Mouse (Mus musculus) brown adipose tissue, adult 24 weeks (tissue): ENCODE measurements around the gene Opn1mw. TPM values are rescaled to one million over a fixed set of nuclear protein-coding genes. Genes with fewer than 3 reads are reported as not detected.
"Not testable (repeated sequence)": the region's sequence is repeated elsewhere in the genome, so short reads cannot be mapped to it uniquely, and the experiment has no call there.

ENCODE experiments used
- H3K27ac ChIP-seq: fragments of 200-500 bp; replicated peaks from 2 replicates; pipeline ENCODE4 v1.5.1; 2012; ENCODE audit warnings: low read depth, mild to moderate bottlenecking, low read length
- H3K4me1 ChIP-seq: fragments of 200-500 bp; 2 replicates; pipeline ENCODE4 v1.6.1; 2012; ENCODE audit warnings: low read length, mixed read lengths; ENCODE audit not compliant: control insufficient read depth, insufficient read depth, insufficient read length
- H3K4me3 ChIP-seq: fragments of 200-500 bp; 2 replicates; pipeline ENCODE4 v1.5.1; 2012; ENCODE audit warnings: low read depth, mild to moderate bottlenecking, low read length, moderate library complexity; ENCODE audit not compliant: insufficient read depth
- polyA plus RNA-seq: library from polyadenylated mRNA; stranded (reverse); fragments of >200 nt; gene quantifications from 2 replicates; pipeline ENCODE4 v1.2.4, GENCODE M21; 2012; ENCODE audit not compliant: missing spikeins, insufficient read depth, insufficient read length

Opn1mw gene
- polyA plus RNA-seq = not detected in 2 replicates

DNA sequence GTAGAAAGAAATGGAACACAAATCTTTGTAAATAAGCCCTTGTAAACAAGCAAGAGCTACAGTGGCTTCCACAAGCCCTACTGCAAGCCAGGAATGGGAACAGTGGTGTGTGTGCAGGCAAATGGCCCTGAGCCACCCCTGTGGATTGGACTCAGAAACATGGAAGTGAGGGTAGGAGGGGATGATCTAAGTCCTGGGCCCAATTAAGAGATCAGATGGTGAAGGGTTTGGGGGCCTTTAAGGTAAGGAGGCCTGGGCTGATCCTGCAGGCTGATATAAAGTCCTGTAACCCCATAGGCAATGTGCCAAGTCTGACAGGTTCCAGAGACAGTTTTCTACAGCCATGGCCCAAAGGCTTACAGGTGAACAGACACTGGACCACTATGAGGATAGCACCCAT, at the start of gene Opn1mw:
Gene Opn1mw (plus strand): TSS at position 301 of the 400 bp plus-strand sequence.
- Histone ChIP-seq H3K4me3 (no peak within 1 kb of the TSS), H3K4me1 (no peaks in the 10 kb centered on the region)

GRCm38 (mm10) chrX:74084276-74084837, 42.9 kb upstream of the Opn1mw start:
- no peaks in the 10 kb centered on the region; the same call in 1 of the 2 replicates for H3K4me1 ChIP-seq
- H3K4me3 ChIP-seq = peak overlapping the region; percentile 97
- peak overlapping the region; percentile 93 for H3K27ac ChIP-seq

More for the DNA sequence above, at the start of gene Opn1mw:
- H3K27ac ChIP-seq = no peak within 1 kb of the TSS

GRCm38 (mm10) chrX:74084946-74085498, 42.2 kb upstream of the Opn1mw start:
- peak overlapping the region; percentile 97 for H3K4me3 ChIP-seq
- no peaks in the 10 kb centered on the region; the same call in 1 of the 2 replicates for H3K4me1 ChIP-seq
- H3K27ac ChIP-seq = peak overlapping the region; percentile 93

DNA sequence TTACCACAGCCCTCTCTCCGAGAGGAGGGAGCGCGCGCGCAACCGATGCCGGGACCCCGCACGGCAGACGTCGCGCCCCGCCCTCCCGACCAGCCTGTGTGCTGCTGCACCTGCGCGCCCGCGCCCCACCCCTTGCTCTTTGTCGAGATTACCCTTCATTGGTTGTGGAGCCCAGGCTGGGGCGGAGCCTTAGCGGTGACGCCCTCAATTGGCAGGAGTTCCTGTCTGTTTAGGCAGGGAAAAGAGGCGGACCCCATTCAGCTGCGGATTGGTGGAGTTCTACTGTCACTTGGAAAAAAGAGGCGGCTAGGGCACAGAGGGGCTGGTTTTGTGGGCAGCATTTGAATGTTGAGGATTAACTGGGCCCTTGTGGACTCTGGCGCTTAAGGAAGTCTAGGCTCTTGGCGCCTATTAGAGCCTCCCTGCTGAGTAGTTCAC, 41.6 kb upstream of the Opn1mw start:
- Histone ChIP-seq H3K27ac (0 out of 2 replicates have a peak overlapping the region, but pooled peaks have one; percentile 8), H3K4me3 (peak overlapping the region; percentile 97), H3K4me1 (no peaks in the 10 kb centered on the region)

GRCm38 (mm10) chrX:74095130-74095529, 32.1 kb upstream of the Opn1mw start:
- H3K4me3 ChIP-seq = no peak overlapping the region
- H3K27ac ChIP-seq = no peak overlapping the region
- no peaks in the 10 kb centered on the region for H3K4me1 ChIP-seq

DNA sequence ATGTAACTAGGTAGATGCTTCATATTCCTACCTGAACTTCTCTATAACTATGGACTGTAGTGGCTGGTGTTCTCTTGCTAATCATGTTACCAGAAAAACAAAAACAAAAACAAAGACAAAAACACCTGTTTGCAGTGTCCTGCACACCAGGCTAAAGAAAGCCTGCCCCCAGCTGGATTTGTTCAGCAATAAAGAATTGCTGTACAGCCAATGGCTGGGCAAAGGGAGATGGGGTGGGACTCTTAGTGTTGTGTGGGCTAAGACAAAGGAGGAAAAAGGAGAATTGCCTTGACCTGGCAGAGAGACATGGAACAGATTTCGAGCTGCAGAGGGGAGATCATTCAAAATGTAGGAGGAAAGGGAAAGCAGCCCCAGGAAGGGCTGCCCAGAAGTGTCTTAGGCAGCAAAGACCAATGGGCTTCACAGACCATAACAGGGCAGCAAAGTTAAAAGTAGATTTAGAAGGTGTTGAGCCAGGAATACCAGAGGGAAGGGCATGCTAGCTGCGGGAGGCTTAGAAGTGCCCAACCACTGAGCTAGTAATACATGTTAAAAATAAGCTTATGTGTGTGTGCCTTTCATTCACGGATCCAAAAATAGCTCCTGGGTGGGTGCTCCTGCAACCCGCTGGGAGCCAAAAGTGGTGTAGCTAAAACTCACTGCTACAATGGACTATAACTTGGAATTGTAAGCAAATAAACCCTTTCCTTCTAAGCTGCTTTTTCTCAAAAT, 23.6 kb upstream of the Opn1mw start:
- H3K27ac ChIP-seq = no peak overlapping the region
- H3K4me3 ChIP-seq = no peak overlapping the region

DNA sequence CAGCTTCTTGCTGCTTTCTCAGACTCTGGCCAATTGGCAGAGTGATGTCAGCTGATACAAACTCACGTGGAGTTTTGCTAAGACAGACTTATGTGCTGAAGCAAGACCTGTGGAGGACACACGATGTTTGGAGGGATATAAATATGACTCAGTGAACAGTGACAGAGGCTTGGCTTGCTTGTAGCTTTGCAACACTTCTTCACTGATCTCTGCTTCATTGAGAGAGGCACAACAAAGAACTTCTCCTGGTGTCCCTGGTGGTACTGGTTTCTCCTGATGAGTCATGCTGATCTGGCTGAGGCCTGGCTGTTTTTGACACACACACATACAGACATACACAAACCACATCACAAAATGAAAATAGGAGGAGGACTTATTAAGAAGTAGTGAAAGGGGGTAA, 21.3 kb upstream of the Opn1mw start:
- Histone ChIP-seq H3K4me3 (no peak overlapping the region), H3K27ac (no peak overlapping the region), H3K4me1 (no peaks in the 10 kb centered on the region)

More for the DNA sequence above, 23.6 kb upstream of the Opn1mw start:
- no peaks in the 10 kb centered on the region for H3K4me1 ChIP-seq

- Histone ChIP-seq H3K27ac (no peak overlapping the region), H3K4me1 (no peaks in the 10 kb centered on the region), H3K4me3 (no peak overlapping the region)
Measured at GRCm38 (mm10) chrX:74108747-74109146, 18.5 kb upstream of the Opn1mw start.

GRCm38 (mm10) chrX:74114036-74114435, 13.2 kb upstream of the Opn1mw start:
- H3K27ac ChIP-seq = no peak overlapping the region
- H3K4me3 ChIP-seq = no peak overlapping the region
- no peaks in the 10 kb centered on the region for H3K4me1 ChIP-seq

DNA sequence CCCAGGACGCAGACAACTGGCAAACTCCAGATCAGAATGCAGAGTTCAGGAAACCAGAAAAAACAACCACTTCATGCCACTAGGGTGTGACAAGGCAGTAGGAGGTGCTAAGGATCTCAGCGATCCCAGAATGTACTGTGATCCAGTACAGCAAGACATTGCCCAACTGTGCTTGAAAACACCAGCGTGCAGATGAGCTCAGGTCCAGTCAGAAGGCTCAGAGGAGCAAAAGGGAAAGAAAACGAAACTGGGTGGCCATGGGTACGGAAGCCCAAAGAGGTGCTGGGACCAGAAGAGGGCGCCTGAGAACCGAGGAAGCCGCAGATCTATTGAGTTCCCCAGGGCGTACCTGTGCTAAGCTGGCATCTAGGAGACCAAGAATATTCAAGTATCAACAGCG, 11.8 kb upstream of the Opn1mw start:
- Histone ChIP-seq H3K27ac (0 out of 2 replicates have a peak overlapping the region, but pooled peaks have one; percentile 16), H3K4me1 (no peaks in the 10 kb centered on the region), H3K4me3 (peak overlapping the region; percentile 45)

GRCm38 (mm10) chrX:74124975-74125374, 2.3 kb upstream of the Opn1mw start:
- no peak overlapping the region for H3K4me3 ChIP-seq
- H3K4me1 ChIP-seq = no peaks in the 10 kb centered on the region
- H3K27ac ChIP-seq = no peak overlapping the region

- not testable (repeated sequence) for H3K4me1 ChIP-seq, H3K27ac ChIP-seq, H3K4me3 ChIP-seq
Measured at GRCm38 (mm10) chrX:74135263-74135662, 8.0 kb downstream of the Opn1mw start, which contains the start of gene Mecp2. Mecp2 (minus strand) TSS chrX:74135363.

DNA sequence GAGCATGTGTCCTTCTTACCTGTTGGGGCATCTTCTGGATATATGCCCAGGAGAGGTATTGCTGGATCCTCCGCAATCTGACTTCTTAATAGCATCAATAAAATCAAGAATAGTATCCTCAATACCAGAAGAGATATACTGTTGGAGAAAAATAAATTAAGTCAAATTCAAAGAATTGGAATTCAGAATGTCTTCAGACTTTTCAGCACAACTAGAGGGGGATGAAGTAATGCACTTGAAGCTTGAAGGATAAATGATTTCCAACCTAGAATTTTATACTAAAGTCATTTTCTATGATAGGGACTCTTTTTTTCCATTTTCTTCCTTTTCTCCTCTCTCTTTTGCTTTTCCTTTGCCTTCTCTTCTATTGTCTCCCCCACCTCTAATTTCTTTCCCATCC, 40.5 kb downstream of the Opn1mw start, which contains the start of gene Tex28:
Gene Tex28 (minus strand): TSS at position 101 of the 400 bp plus-strand sequence.
- Histone ChIP-seq H3K4me1 (no peaks in the 10 kb centered on the region), H3K27ac (no peak within 1 kb of the TSS), H3K4me3 (no peak within 1 kb of the TSS)

GRCm38 (mm10) chrX:74176959-74177358, 49.7 kb downstream of the Opn1mw start, which contains the start of gene Tktl1:
Tktl1 (plus strand) TSS chrX:74177259.
- H3K4me3 ChIP-seq = no peak within 1 kb of the TSS
- H3K4me1 ChIP-seq = no peaks in the 10 kb centered on the region
- no peak within 1 kb of the TSS for H3K27ac ChIP-seq
